Mouse (Mus musculus): ENCODE data around the gene Adora3. TPM values are rescaled to one million over a fixed set of nuclear protein-coding genes. Genes with fewer than 3 reads are reported as not detected.
"Not testable (repeated sequence)": the region's sequence is repeated elsewhere in the genome, so short reads cannot be mapped to it uniquely, and the experiment has no call there.

Adora3 gene
- total RNA-seq, 4 experiments from 2014 or later, result 0.40 TPM; not detected in 3

GRCm38 (mm10) chr3:105900266-105900665 lies 29.6 kb downstream of the Adora3 start:
- no peak for DNase-seq (ENCODE audit: low spot score in 2 of 2)

- no peak for DNase-seq (ENCODE audit: low spot score in 2 of 2)
Observed at GRCm38 (mm10) chr3:105900716-105901115, 30.1 kb downstream of the Adora3 start.

- DNase-seq (ENCODE audit: low spot score in 2 of 2), result no peak
Observed at GRCm38 (mm10) chr3:105901468-105901867, 30.8 kb downstream of the Adora3 start.

- DNase-seq (ENCODE audit: low spot score in 2 of 2), result no peak
Observed at GRCm38 (mm10) chr3:105904213-105904612, 33.6 kb downstream of the Adora3 start.

GRCm38 (mm10) chr3:105904721-105905120 lies 34.1 kb downstream of the Adora3 start:
- DNase-seq (ENCODE audit: low spot score in 2 of 2), result no peak

GRCm38 (mm10) chr3:105907956-105908655 lies 37.4 kb downstream of the Adora3 start:
- DNase-seq (ENCODE audit: low spot score in 2 of 2), result no peak

GRCm38 (mm10) chr3:105908976-105909375 lies 38.3 kb downstream of the Adora3 start:
- no peak for DNase-seq (ENCODE audit: low spot score in 2 of 2)

- DNase-seq (ENCODE audit: low spot score in 2 of 2), result no peak
Observed at GRCm38 (mm10) chr3:105910519-105911190, 40.0 kb downstream of the Adora3 start.

- no peak for DNase-seq (ENCODE audit: low spot score in 2 of 2)
Observed at GRCm38 (mm10) chr3:105912097-105912880, 41.6 kb downstream of the Adora3 start.

- no peak for DNase-seq (ENCODE audit: low spot score in 2 of 2)
Observed at GRCm38 (mm10) chr3:105913839-105914681, 43.4 kb downstream of the Adora3 start.

GRCm38 (mm10) chr3:105915281-105915680 lies 44.6 kb downstream of the Adora3 start:
- no peak for DNase-seq (ENCODE audit: low spot score in 2 of 2)

GRCm38 (mm10) chr3:105916455-105916854 lies 45.8 kb downstream of the Adora3 start:
- DNase-seq (ENCODE audit: low spot score in 2 of 2), result not testable (repeated sequence)

GRCm38 (mm10) chr3:105917656-105918354 lies 47.1 kb downstream of the Adora3 start:
- no peak for DNase-seq (ENCODE audit: low spot score in 2 of 2)

GRCm38 (mm10) chr3:105918355-105918745 lies 47.7 kb downstream of the Adora3 start:
- DNase-seq (ENCODE audit: low spot score in 2 of 2), result no peak

GRCm38 (mm10) chr3:105920743-105921142 lies 50.1 kb downstream of the Adora3 start:
- DNase-seq (ENCODE audit: low spot score in 2 of 2), result not testable (repeated sequence)

GRCm38 (mm10) chr3:105921959-105922358 lies 51.3 kb downstream of the Adora3 start:
- no peak for DNase-seq (ENCODE audit: low spot score in 2 of 2)

GRCm38 (mm10) chr3:105924616-105925015 lies 54.0 kb downstream of the Adora3 start:
- no peak for DNase-seq (ENCODE audit: low spot score in 2 of 2)

GRCm38 (mm10) chr3:105927561-105928194 lies 57.0 kb downstream of the Adora3 start:
- no peak for DNase-seq (ENCODE audit: low spot score in 2 of 2)

- no peak for DNase-seq (ENCODE audit: low spot score in 2 of 2)
Observed at GRCm38 (mm10) chr3:105928195-105928569, 57.5 kb downstream of the Adora3 start.

GRCm38 (mm10) chr3:105928781-105929180 lies 58.1 kb downstream of the Adora3 start:
- no peak for DNase-seq (ENCODE audit: low spot score in 2 of 2)
